Mouse (Mus musculus): ENCODE results near the gene Sirt2.

GRCm38 (mm10) chr7:28802846-28803588 is 36.5 kb downstream of the Sirt2 start:
- TF ChIP-seq CTCF (IDR thresholded peaks at IDR 0.05; ENCODE audit: low read depth) (no peak), EP300 (IDR thresholded peaks at IDR 0.05; ENCODE audit: low read depth) (no peak)

All from heart, postnatal 0 days (tissue).